Mouse (Mus musculus): ENCODE data around the gene Nfib.
A peak's percentile ranks its signal among the peaks of the same experiment; 100 is the strongest.

Nfib gene

GRCm38 (mm10) chr4:82540466-82540990 lies 165.0 kb downstream of the Nfib start:
- no peak for DNase-seq (ENCODE audit: low read depth, low spot score)

GRCm38 (mm10) chr4:82540048-82540410 lies 165.5 kb downstream of the Nfib start:
- no peak for DNase-seq (ENCODE audit: low read depth, low spot score)

- DNase-seq (ENCODE audit: low read depth, low spot score) = no peak
Observed at GRCm38 (mm10) chr4:82539406-82540047, 166.0 kb downstream of the Nfib start.

GRCm38 (mm10) chr4:82538815-82539214 lies 166.7 kb downstream of the Nfib start:
- no peak for DNase-seq (ENCODE audit: low read depth, low spot score)

- DNase-seq (ENCODE audit: low read depth, low spot score) = no peak
Observed at GRCm38 (mm10) chr4:82538069-82538811, 167.3 kb downstream of the Nfib start.

GRCm38 (mm10) chr4:82537279-82537967 lies 168.1 kb downstream of the Nfib start:
- peak; percentile 59 for DNase-seq (ENCODE audit: low read depth, low spot score)

GRCm38 (mm10) chr4:82536435-82537278 lies 168.9 kb downstream of the Nfib start:
- no peak for DNase-seq (ENCODE audit: low read depth, low spot score)

GRCm38 (mm10) chr4:82535606-82536434 lies 169.7 kb downstream of the Nfib start:
- DNase-seq (ENCODE audit: low read depth, low spot score) = no peak

GRCm38 (mm10) chr4:82533231-82533630 lies 172.3 kb downstream of the Nfib start:
- no peak for DNase-seq (ENCODE audit: low read depth, low spot score)

GRCm38 (mm10) chr4:82532443-82533191 lies 172.9 kb downstream of the Nfib start:
- no peak for DNase-seq (ENCODE audit: low read depth, low spot score)

- DNase-seq (ENCODE audit: low read depth, low spot score) = no peak
Observed at GRCm38 (mm10) chr4:82531977-82532376, 173.6 kb downstream of the Nfib start.

- no peak for DNase-seq (ENCODE audit: low read depth, low spot score)
Observed at GRCm38 (mm10) chr4:82530875-82531353, 174.6 kb downstream of the Nfib start.

- no peak for DNase-seq (ENCODE audit: low read depth, low spot score)
Observed at GRCm38 (mm10) chr4:82528978-82529377, 176.6 kb downstream of the Nfib start.

- no peak for DNase-seq (ENCODE audit: low read depth, low spot score)
Observed at GRCm38 (mm10) chr4:82519935-82520334, 185.6 kb downstream of the Nfib start.

- no peak for DNase-seq (ENCODE audit: low read depth, low spot score)
Observed at GRCm38 (mm10) chr4:82518132-82518531, 187.4 kb downstream of the Nfib start.

GRCm38 (mm10) chr4:82517311-82517710 lies 188.2 kb downstream of the Nfib start:
- DNase-seq (ENCODE audit: low read depth, low spot score) = no peak

- DNase-seq (ENCODE audit: low read depth, low spot score) = no peak
Observed at GRCm38 (mm10) chr4:82516211-82516795, 189.2 kb downstream of the Nfib start.

GRCm38 (mm10) chr4:82514921-82515320 lies 190.6 kb downstream of the Nfib start:
- no peak for DNase-seq (ENCODE audit: low read depth, low spot score)

GRCm38 (mm10) chr4:82514373-82514772 lies 191.2 kb downstream of the Nfib start:
- no peak for DNase-seq (ENCODE audit: low read depth, low spot score)

- DNase-seq (ENCODE audit: low read depth, low spot score) = no peak
Observed at GRCm38 (mm10) chr4:82513426-82513750, 192.2 kb downstream of the Nfib start.
